In the genomic region with DNA sequence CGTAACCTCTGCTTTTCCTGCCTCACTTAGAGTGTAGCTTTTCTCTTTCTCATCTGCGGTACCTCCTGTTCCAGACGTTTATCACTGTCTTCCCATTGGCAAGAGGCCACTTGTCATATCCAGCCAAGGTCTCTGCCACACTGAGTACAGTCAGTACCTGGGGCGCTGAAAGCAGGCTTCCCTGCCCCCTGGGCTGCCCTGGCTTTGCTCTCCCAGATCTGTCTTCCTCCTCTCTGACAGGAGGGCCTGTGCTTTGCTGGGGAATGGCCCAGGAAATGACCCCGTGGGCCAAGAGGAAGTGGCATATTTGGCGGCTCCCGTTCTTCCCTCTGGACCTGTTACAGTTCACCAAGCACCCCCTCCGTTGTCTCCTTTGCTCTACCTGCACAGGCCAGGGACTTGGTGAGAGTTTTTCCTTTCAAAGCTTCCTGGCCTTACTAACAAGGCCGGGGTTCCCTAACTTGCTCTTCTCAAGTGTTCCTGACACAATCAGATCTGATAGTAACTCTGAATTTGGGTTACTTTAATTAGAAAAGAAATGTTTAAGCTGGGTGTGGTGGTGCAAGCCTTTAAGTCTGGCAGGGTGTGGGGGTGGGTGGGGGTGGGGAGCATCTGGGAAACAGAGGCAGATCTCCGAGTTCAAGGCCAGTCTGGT, we compare ENCODE assay signal across 10 mouse cellular contexts. TPM values are rescaled to one million over a fixed set of nuclear protein-coding genes. Genes with fewer than 3 reads are reported as not detected.
A peak's percentile ranks its signal among the peaks of the same experiment; 100 is the strongest.
DNase-seq lines count a peak whose midpoint lies in the region; ATAC-seq and TF ChIP-seq lines count a peak whose summit lies in the region.
"Had no signal": no experiment of that assay in that cellular context is flagged by ENCODE, and none has a peak within 500 bp of the region (broad histone marks: within the 10 kb centered on the region; RNA-seq: fewer than 3 reads in every experiment).

No protein-coding gene starts in this region.

- H3K4me2 ChIP-seq in lung, embryonic 14.5 days: no peak overlapping the region
- H3K4me2 ChIP-seq in stomach, embryonic 15.5 days: no peak overlapping the region

- no peak for TF ChIP-seq CTCF in lung, embryonic 14.5 days (IDR thresholded peaks at IDR 0.05; ENCODE audit: low read depth)

- H3K4me3 ChIP-seq in lung, embryonic 14.5 days (ENCODE audit: low read depth, low read length): no peak overlapping the region
- H3K4me3 ChIP-seq in stomach, embryonic 15.5 days (replicated peaks): no peak overlapping the region

- WGBS in lung, embryonic 14.5 days: 36% methylated on average over 10 of the region's 10 CpGs
- 30% methylated on average over 10 of the region's 10 CpGs for WGBS in stomach, embryonic 15.5 days

- DNase-seq in lung, embryonic 14.5 days: peak; percentile 31
- DNase-seq in lung, postnatal 25 days (ENCODE audit: low spot score): no peak
- DNase-seq in adrenal gland, postnatal 14 days: peak; percentile 87
- DNase-seq in heart, postnatal 10 days: peak; percentile 54 to 72
- no peak for DNase-seq in layer of hippocampus, adult 9-10 months (ENCODE audit: low spot score)
- DNase-seq in right cerebral cortex, postnatal 25 days: no peak
- no peak for DNase-seq in left cerebral cortex, postnatal 10 days (ENCODE audit: extremely low spot score in 1 of 2, low spot score in 2 of 2)
- DNase-seq: left cerebral cortex, postnatal 4 days had no signal

- H3K27ac ChIP-seq in lung, embryonic 14.5 days (ENCODE audit: low read depth): no peak overlapping the region
- H3K27ac ChIP-seq in stomach, embryonic 15.5 days: no peak overlapping the region

- H3K27me3 ChIP-seq in lung, embryonic 14.5 days (ENCODE audit: insufficient read depth, low read length): no peaks in the 10 kb centered on the region
- H3K27me3 ChIP-seq in stomach, embryonic 15.5 days (replicated peaks): no peaks in the 10 kb centered on the region

- intact Hi-C loops in heart, postnatal 10 days (cut with DNase I): no loop called here
- intact Hi-C loops in left cerebral cortex, postnatal 10 days (cut with DNase I): no loop called here

- H3K36me3 ChIP-seq in lung, embryonic 14.5 days (ENCODE audit: insufficient read depth): no peaks in the 10 kb centered on the region
- H3K36me3 ChIP-seq in stomach, embryonic 15.5 days: no peaks in the 10 kb centered on the region

- no peak for ATAC-seq in lung, embryonic 14.5 days (ENCODE audit: insufficient read depth)
- peak; percentile 60; the same call in 1 of the 2 replicates for ATAC-seq in stomach, embryonic 15.5 days (ENCODE audit: insufficient read depth, low FRiP score, low read depth)
- ATAC-seq: midbrain, embryonic 16.5 days had no signal

- no peaks in the 10 kb centered on the region for H3K4me1 ChIP-seq in lung, embryonic 14.5 days (ENCODE audit: insufficient read depth)
- H3K4me1 ChIP-seq in stomach, embryonic 15.5 days: no peaks in the 10 kb centered on the region; the same call in 1 of the 2 replicates

- no peak overlapping the region for H3K9ac ChIP-seq in lung, embryonic 14.5 days
- H3K9ac ChIP-seq in stomach, embryonic 15.5 days: no peak overlapping the region

- H3K9me3 ChIP-seq in lung, embryonic 14.5 days (ENCODE audit: low read depth, low read length): no peaks in the 10 kb centered on the region
- H3K9me3 ChIP-seq in stomach, embryonic 15.5 days: no peaks in the 10 kb centered on the region

RNA-seq across cellular contexts. Expression of a gene that starts 9.3 kb away (rescaled TPM):
- 0.08 TPM in 1 of 2 replicates, not detected in the other for polyA plus RNA-seq in lung, embryonic 14.5 days (2014; fragmentation: Nextera tagmentation; extraction: Ambion mirVana)
- not detected in 2 replicates for total RNA-seq in adrenal gland, postnatal 14 days (2021)
- not detected for total RNA-seq in heart, postnatal 10 days (2021)
- polyA plus RNA-seq in stomach, embryonic 15.5 days (2015; fragmentation: Nextera tagmentation; extraction: Ambion mirVana): 1.6 and 2.6 TPM in 2 replicates
- total RNA-seq in left cerebral cortex, postnatal 10 days (2021): not detected
- polyA plus RNA-seq: midbrain, embryonic 16.5 days had no signal

Comparison
In these comparisons a context has a peak if more than half of its experiments do, and no peak if none do; other contexts are left out.
1. DNase-seq: peak in lung, embryonic 14.5 days (single experiment), adrenal gland, postnatal 14 days (single experiment) and heart, postnatal 10 days (2 of 2); none in lung, postnatal 25 days (single experiment), layer of hippocampus, adult 9-10 months (single experiment), right cerebral cortex, postnatal 25 days (single experiment) and left cerebral cortex, postnatal 10 days (0 of 2).